Mouse (Mus musculus) thymus, adult 2 months (tissue): ENCODE results near the gene Olfr291. TPM values are rescaled to one million over a fixed set of nuclear protein-coding genes. Genes with fewer than 3 reads are reported as not detected.

Experiments
- DNase-seq: peaks from one replicate; pipeline ENCODE4 v3.0.0; 2021
- H3K27ac ChIP-seq: fragments of 200-500 bp; 2 replicates; pipeline ENCODE4 v1.5.1; 2012; ENCODE audit warnings: low read length, control low read depth; ENCODE audit not compliant: control insufficient read depth, insufficient read depth
- H3K27me3 ChIP-seq: fragments of 200-500 bp; 2 replicates; pipeline ENCODE4 v1.6.1; 2012; ENCODE audit warnings: mild to moderate bottlenecking, low read length, moderate library complexity, mixed read lengths; ENCODE audit not compliant: control insufficient read depth, insufficient read depth
- H3K36me3 ChIP-seq: fragments of 200-500 bp; 2 replicates; pipeline ENCODE4 v1.6.1; 2012; ENCODE audit warnings: mild to moderate bottlenecking, low read length, moderate library complexity; ENCODE audit not compliant: control insufficient read depth, insufficient read depth
- H3K4me1 ChIP-seq: fragments of 200-500 bp; replicated peaks from 2 replicates; pipeline ENCODE4 v1.6.1; 2012; ENCODE audit warnings: low read length; ENCODE audit not compliant: control insufficient read depth, insufficient read depth
- H3K4me3 ChIP-seq: fragments of 200-500 bp; 2 replicates; pipeline ENCODE4 v1.5.1; 2012; ENCODE audit warnings: mild to moderate bottlenecking, low read length, control low read depth, moderate library complexity; ENCODE audit not compliant: control insufficient read depth, insufficient read depth
- CTCF ChIP-seq: fragments of 200-500 bp; IDR thresholded peaks from 2 replicates; pipeline ENCODE4 v1.5.1; 2012; ENCODE audit warnings: mild to moderate bottlenecking, control low read depth, low read length, moderate library complexity, borderline replicate concordance; ENCODE audit not compliant: control insufficient read depth, poor library complexity, insufficient read depth; ENCODE audit errors: extremely low read depth
- POLR2A ChIP-seq: fragments of 200-500 bp; IDR thresholded peaks from 2 replicates; pipeline ENCODE4 v1.6.1; 2012; ENCODE audit warnings: mild to moderate bottlenecking, low read length, control low read depth, moderate library complexity; ENCODE audit not compliant: control insufficient read depth, poor library complexity, insufficient read depth; ENCODE audit errors: extremely low read depth
- WGBS: fragments of 180-500 bp; shearing (Covaris S2); methylation state at CpG from one replicate; pipeline ENCODE4 v1.1.7; 2018; 5-methylcytosine and 5-hydroxymethylcytosine counted together
- polyA plus RNA-seq: library from polyadenylated mRNA; depleted of rRNA; stranded (reverse); fragments of >200 nt; gene quantifications from 2 replicates; pipeline ENCODE4 v1.2.3, GENCODE M21; 2012; rRNA removed

The Olfr291 gene
- not detected in 2 replicates for polyA plus RNA-seq

DNA sequence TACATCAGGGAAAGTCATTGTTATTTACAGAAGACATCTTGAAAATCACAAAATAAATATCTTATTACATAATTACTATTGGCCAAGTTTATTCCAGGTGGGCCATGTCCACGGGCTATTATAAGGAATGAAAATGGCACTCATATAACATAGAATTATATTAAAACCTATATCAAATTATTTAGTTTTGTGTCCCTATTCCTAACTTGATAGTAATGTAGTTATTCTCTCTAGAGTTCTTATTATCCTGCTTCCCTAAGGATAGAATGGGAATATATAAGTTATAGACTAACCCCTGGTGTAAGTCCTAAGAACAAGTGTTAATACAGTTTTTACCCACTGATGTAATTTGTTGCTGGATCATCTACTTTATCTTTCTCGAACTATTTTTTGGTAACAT lies at the start of gene Olfr291:
Gene Olfr291 (plus strand): TSS at position 301 of the 400 bp plus-strand sequence.
- Histone ChIP-seq H3K27ac (no peak within 1 kb of the TSS), H3K27me3 (no peaks in the 10 kb centered on the region), H3K4me1 (no peaks in the 10 kb centered on the region), H3K4me3 (no peak within 1 kb of the TSS), H3K36me3 (no peaks in the 10 kb centered on the region)
- 87% methylated on average over 2 of the region's 2 CpGs for WGBS
- no peak for DNase-seq
- TF ChIP-seq CTCF (no peak), POLR2A (no peak)

- no peaks in the 10 kb centered on the region for H3K4me1 ChIP-seq
- 65% methylated on average over 1 of the region's 1 CpGs for WGBS
Observed at GRCm38 (mm10) chr7:84805224-84805623, 48.1 kb upstream of the Olfr291 start.

GRCm38 (mm10) chr7:84806159-84806558 lies 47.2 kb upstream of the Olfr291 start:
- no peak overlapping the region for H3K27ac ChIP-seq
- no peaks in the 10 kb centered on the region for H3K36me3 ChIP-seq
- TF ChIP-seq POLR2A: no peak
- no peak for TF ChIP-seq CTCF
- no peaks in the 10 kb centered on the region for H3K27me3 ChIP-seq
- 74% methylated on average over 4 of the region's 4 CpGs for WGBS
- no peaks in the 10 kb centered on the region for H3K4me1 ChIP-seq
- no peak for DNase-seq
- no peak overlapping the region for H3K4me3 ChIP-seq

More at GRCm38 (mm10) chr7:84805224-84805623, 48.1 kb upstream of the Olfr291 start:
- no peak for DNase-seq
- Histone ChIP-seq H3K27me3 (no peaks in the 10 kb centered on the region), H3K27ac (no peak overlapping the region), H3K36me3 (no peaks in the 10 kb centered on the region), H3K4me3 (no peak overlapping the region)
- TF ChIP-seq CTCF (no peak), POLR2A (no peak)

- Histone ChIP-seq H3K36me3 (no peaks in the 10 kb centered on the region), H3K27ac (no peak overlapping the region), H3K27me3 (no peaks in the 10 kb centered on the region), H3K4me3 (no peak overlapping the region), H3K4me1 (no peaks in the 10 kb centered on the region)
- WGBS: 56% methylated on average over 1 of the region's 1 CpGs
- DNase-seq: no peak
- TF ChIP-seq CTCF (no peak), POLR2A (no peak)
Observed at GRCm38 (mm10) chr7:84884530-84884929, 31.2 kb downstream of the Olfr291 start.

Other genes with a start within 250 kb of the Olfr291 start
- 17.5 and 19.5 TPM in 2 replicates for gene Fah, start 246.8 kb upstream of the Olfr291 start, polyA plus RNA-seq
- gene Zfand6, start 163.6 kb upstream of the Olfr291 start, polyA plus RNA-seq: 74.5 and 96.2 TPM in 2 replicates
- not detected in 2 replicates for gene Vmn2r65, start 110.6 kb downstream of the Olfr291 start, polyA plus RNA-seq
- gene Vmn2r66, start 158.7 kb downstream of the Olfr291 start, polyA plus RNA-seq: not detected in 2 replicates